Mouse (Mus musculus): ENCODE results near the gene Ago4. TPM values are rescaled to one million over a fixed set of nuclear protein-coding genes. Genes with fewer than 3 reads are reported as not detected.

The Ago4 gene
- polyA plus RNA-seq, 1 experiment from 2014 or later: 1.6 TPM

- H3K36me3 ChIP-seq (ENCODE audit: control insufficient read depth, insufficient read depth, low read length): no peaks in the 10 kb centered on the region
- peak overlapping the region; percentile 93 for H3K4me3 ChIP-seq (ENCODE audit: low read depth, low read length)
- H3K27ac ChIP-seq (replicated peaks): no peak overlapping the region; the same call in 1 of the 2 replicates
- ATAC-seq (ENCODE audit: low FRiP score, low TSS enrichment): no peak; the same call in 1 of the 2 replicates
- no peak for TF ChIP-seq CTCF (IDR thresholded peaks at IDR 0.05; ENCODE audit: low read depth)
- TF ChIP-seq EP300 (optimal IDR thresholded peaks at IDR 0.05): no peak
- H3K9me3 ChIP-seq (ENCODE audit: control insufficient read depth, low read length): no peaks in the 10 kb centered on the region
- peak overlapping the region; percentile 88 for H3K9ac ChIP-seq (ENCODE audit: low read length)
- DNase-seq (ENCODE audit: low spot score): no peak
- H3K27me3 ChIP-seq (ENCODE audit: control insufficient read depth, insufficient read depth, low read length): no peaks in the 10 kb centered on the region
- H3K4me1 ChIP-seq (replicated peaks; ENCODE audit: control insufficient read depth, insufficient read depth): 0 out of 2 replicates have a peak, but pooled peaks cover 3% of the 10 kb centered on the region
- 21% methylated on average over 5 of the region's 7 CpGs for WGBS
- H3K4me2 ChIP-seq (replicated peaks; ENCODE audit: low read depth): peak overlapping the region; percentile 93
These were observed 428 bp upstream of the Ago4 start for GRCm38 (mm10) chr4:126533729-126534070.

GRCm38 (mm10) chr4:126532292-126532691 is 980 bp downstream of the Ago4 start:
- Histone ChIP-seq H3K9ac (ENCODE audit: low read length) (peak overlapping the region; percentile 88), H3K27me3 (ENCODE audit: control insufficient read depth, insufficient read depth, low read length) (no peaks in the 10 kb centered on the region), H3K4me1 (replicated peaks; ENCODE audit: control insufficient read depth, insufficient read depth) (0 out of 2 replicates have a peak, but pooled peaks cover 3% of the 10 kb centered on the region), H3K4me2 (replicated peaks; ENCODE audit: low read depth) (peak overlapping the region; percentile 93), H3K36me3 (ENCODE audit: control insufficient read depth, insufficient read depth, low read length) (no peaks in the 10 kb centered on the region), H3K27ac (replicated peaks) (no peak overlapping the region), H3K4me3 (ENCODE audit: low read depth, low read length) (peak overlapping the region; percentile 93), H3K9me3 (ENCODE audit: control insufficient read depth, low read length) (no peaks in the 10 kb centered on the region)
- DNase-seq (ENCODE audit: low spot score) (no peak), ATAC-seq (ENCODE audit: low FRiP score, low TSS enrichment) (no peak)
- 40% methylated on average over 5 of the region's 5 CpGs for WGBS
- TF ChIP-seq CTCF (IDR thresholded peaks at IDR 0.05; ENCODE audit: low read depth) (no peak), EP300 (optimal IDR thresholded peaks at IDR 0.05) (no peak)

GRCm38 (mm10) chr4:126526828-126527227 is 6.4 kb downstream of the Ago4 start:
- Histone ChIP-seq H3K4me1 (replicated peaks; ENCODE audit: control insufficient read depth, insufficient read depth) (no peaks in the 10 kb centered on the region), H3K4me2 (replicated peaks; ENCODE audit: low read depth) (no peak overlapping the region), H3K36me3 (ENCODE audit: control insufficient read depth, insufficient read depth, low read length) (no peaks in the 10 kb centered on the region), H3K4me3 (ENCODE audit: low read depth, low read length) (no peak overlapping the region), H3K9ac (ENCODE audit: low read length) (no peak overlapping the region), H3K27me3 (ENCODE audit: control insufficient read depth, insufficient read depth, low read length) (no peaks in the 10 kb centered on the region), H3K27ac (replicated peaks) (no peak overlapping the region), H3K9me3 (ENCODE audit: control insufficient read depth, low read length) (no peaks in the 10 kb centered on the region)
- ATAC-seq (ENCODE audit: low FRiP score, low TSS enrichment) (no peak), DNase-seq (ENCODE audit: low spot score) (no peak)
- TF ChIP-seq EP300 (optimal IDR thresholded peaks at IDR 0.05) (no peak), CTCF (IDR thresholded peaks at IDR 0.05; ENCODE audit: low read depth) (peak; percentile 35)
- WGBS: 92% methylated on average over 5 of the region's 5 CpGs

GRCm38 (mm10) chr4:126526164-126526563 is 7.1 kb downstream of the Ago4 start:
- Histone ChIP-seq H3K27ac (replicated peaks) (no peak overlapping the region), H3K9me3 (ENCODE audit: control insufficient read depth, low read length) (no peaks in the 10 kb centered on the region), H3K36me3 (ENCODE audit: control insufficient read depth, insufficient read depth, low read length) (no peaks in the 10 kb centered on the region), H3K4me3 (ENCODE audit: low read depth, low read length) (no peak overlapping the region), H3K9ac (ENCODE audit: low read length) (no peak overlapping the region), H3K4me2 (replicated peaks; ENCODE audit: low read depth) (no peak overlapping the region), H3K4me1 (replicated peaks; ENCODE audit: control insufficient read depth, insufficient read depth) (no peaks in the 10 kb centered on the region), H3K27me3 (ENCODE audit: control insufficient read depth, insufficient read depth, low read length) (no peaks in the 10 kb centered on the region)
- TF ChIP-seq EP300 (optimal IDR thresholded peaks at IDR 0.05): no peak
- no peak for TF ChIP-seq CTCF (IDR thresholded peaks at IDR 0.05; ENCODE audit: low read depth)
- ATAC-seq (ENCODE audit: low FRiP score, low TSS enrichment): no peak
- no peak for DNase-seq (ENCODE audit: low spot score)
- WGBS: 61% methylated on average over 3 of the region's 3 CpGs

GRCm38 (mm10) chr4:126512308-126513066 is 20.8 kb downstream of the Ago4 start:
- Histone ChIP-seq H3K27ac (replicated peaks) (no peak overlapping the region), H3K4me2 (replicated peaks; ENCODE audit: low read depth) (no peak overlapping the region), H3K4me1 (replicated peaks; ENCODE audit: control insufficient read depth, insufficient read depth) (no peaks in the 10 kb centered on the region), H3K27me3 (ENCODE audit: control insufficient read depth, insufficient read depth, low read length) (no peaks in the 10 kb centered on the region), H3K9me3 (ENCODE audit: control insufficient read depth, low read length) (no peaks in the 10 kb centered on the region), H3K9ac (ENCODE audit: low read length) (no peak overlapping the region), H3K4me3 (ENCODE audit: low read depth, low read length) (no peak overlapping the region), H3K36me3 (ENCODE audit: control insufficient read depth, insufficient read depth, low read length) (peaks cover 2% of the 10 kb centered on the region; the same call in 1 of the 2 replicates)
- ATAC-seq (ENCODE audit: low FRiP score, low TSS enrichment): no peak
- TF ChIP-seq EP300 (optimal IDR thresholded peaks at IDR 0.05) (no peak), CTCF (IDR thresholded peaks at IDR 0.05; ENCODE audit: low read depth) (no peak)
- 74% methylated on average over 6 of the region's 6 CpGs for WGBS
- DNase-seq (ENCODE audit: low spot score): no peak

- 76% methylated on average over 5 of the region's 5 CpGs for WGBS
- Histone ChIP-seq H3K9ac (ENCODE audit: low read length) (no peak overlapping the region), H3K27ac (replicated peaks) (no peak overlapping the region), H3K4me2 (replicated peaks; ENCODE audit: low read depth) (no peak overlapping the region), H3K27me3 (ENCODE audit: control insufficient read depth, insufficient read depth, low read length) (no peaks in the 10 kb centered on the region), H3K36me3 (ENCODE audit: control insufficient read depth, insufficient read depth, low read length) (peaks cover 2% of the 10 kb centered on the region; the same call in 1 of the 2 replicates), H3K4me3 (ENCODE audit: low read depth, low read length) (no peak overlapping the region), H3K4me1 (replicated peaks; ENCODE audit: control insufficient read depth, insufficient read depth) (no peaks in the 10 kb centered on the region), H3K9me3 (ENCODE audit: control insufficient read depth, low read length) (no peaks in the 10 kb centered on the region)
- ATAC-seq (ENCODE audit: low FRiP score, low TSS enrichment): no peak
- no peak for DNase-seq (ENCODE audit: low spot score)
- TF ChIP-seq CTCF (IDR thresholded peaks at IDR 0.05; ENCODE audit: low read depth): no peak
- no peak for TF ChIP-seq EP300 (optimal IDR thresholded peaks at IDR 0.05)
These were observed 22.3 kb downstream of the Ago4 start for GRCm38 (mm10) chr4:126511013-126511412.

All from stomach, postnatal 0 days (tissue).